1 mouse cellular context compared by ENCODE assay signal in the genomic region with DNA sequence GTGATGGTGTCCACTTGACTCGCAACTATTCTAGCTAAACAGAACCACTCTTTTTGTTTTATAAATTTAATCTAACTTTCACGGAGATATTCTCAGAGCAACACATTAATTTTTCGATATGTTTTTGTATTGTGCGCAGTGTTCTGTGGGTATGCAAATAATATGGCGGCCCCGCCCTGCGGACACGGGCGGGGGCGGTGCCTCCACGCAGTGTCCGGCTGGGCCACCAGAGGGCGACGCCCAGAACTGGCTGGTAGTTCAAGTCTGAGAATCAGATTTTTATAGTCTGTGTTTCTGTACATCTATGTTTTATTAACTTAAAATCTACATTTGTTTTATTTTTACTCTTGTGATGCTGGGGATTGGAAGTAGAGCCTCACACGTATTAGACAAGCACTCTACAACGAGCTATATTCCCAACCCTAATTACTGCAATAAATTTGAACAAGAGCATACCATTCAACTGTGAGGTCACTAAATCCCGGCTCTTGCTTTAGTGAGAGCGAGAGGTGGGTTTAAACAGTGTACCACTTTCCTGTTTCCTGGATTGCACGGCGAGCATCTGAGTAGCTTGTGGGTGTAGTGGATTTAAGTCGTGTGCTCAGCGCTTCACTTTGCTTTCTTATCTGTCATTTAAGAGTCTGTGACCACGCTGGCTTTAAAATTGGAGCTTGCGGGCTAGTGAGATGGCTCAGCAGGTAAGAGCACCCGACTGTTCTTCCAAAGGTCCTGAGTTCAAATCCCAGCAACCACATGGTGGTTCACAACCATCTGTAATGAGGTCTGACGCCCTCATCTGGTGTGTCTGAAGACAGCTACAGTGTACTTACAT.
TF ChIP-seq lines count a peak whose summit lies in the region.

No protein-coding gene starts in this region.

TF ChIP-seq in CH12.LX, 34 proteins besides CTCF, POLR2A, EP300 and RAD21:
- TF ChIP-seq ETS1 (conservative IDR thresholded peaks at IDR 0.05; ENCODE audit: low read depth, low read length) (peak; percentile 41; the same call in 1 of the 2 replicates), ZNF384 (IDR thresholded peaks at IDR 0.05; ENCODE audit: low read depth, low read length) (no peak), MEF2A (IDR thresholded peaks at IDR 0.05; ENCODE audit: borderline replicate concordance, low read depth, low read length) (no peak), MYC (IDR thresholded peaks at IDR 0.05; ENCODE audit: low read depth, low read length) (no peak), JUND (conservative IDR thresholded peaks at IDR 0.05; ENCODE audit: low read depth, low read length) (no peak), SMC3 (IDR thresholded peaks at IDR 0.05; ENCODE audit: low read depth, low read length) (peak; percentile 80), BHLHE40 (IDR thresholded peaks at IDR 0.05; ENCODE audit: low read depth, low read length) (peak; percentile 91), MXI1 (IDR thresholded peaks at IDR 0.05; ENCODE audit: low read depth, low read length) (no peak), ELF1 (IDR thresholded peaks at IDR 0.05; ENCODE audit: low read depth, low read length) (no peak), PAX5 (IDR thresholded peaks at IDR 0.05; ENCODE audit: low read length) (no peak), MAX (IDR thresholded peaks at IDR 0.05; ENCODE audit: low read length) (no peak), CHD2 (IDR thresholded peaks at IDR 0.05; ENCODE audit: low read length) (no peak), GABPA (IDR thresholded peaks at IDR 0.05; ENCODE audit: insufficient replicate concordance, low read depth, low read length) (no peak), KAT2A (IDR thresholded peaks at IDR 0.05; ENCODE audit: insufficient replicate concordance, low read length) (no peak)
